Mouse (Mus musculus) thymus, postnatal 36 days (tissue): ENCODE results near the gene Blm.
"Not testable (repeated sequence)": the region's sequence is repeated elsewhere in the genome, so short reads cannot be mapped to it uniquely, and the experiment has no call there.

Experiments
- DNase-seq, 2 experiments: peaks; one replicate each; pipeline ENCODE4 v3.0.0; 2022; ENCODE audit warnings: mixed read lengths in 2 of 2

The Blm gene

DNA sequence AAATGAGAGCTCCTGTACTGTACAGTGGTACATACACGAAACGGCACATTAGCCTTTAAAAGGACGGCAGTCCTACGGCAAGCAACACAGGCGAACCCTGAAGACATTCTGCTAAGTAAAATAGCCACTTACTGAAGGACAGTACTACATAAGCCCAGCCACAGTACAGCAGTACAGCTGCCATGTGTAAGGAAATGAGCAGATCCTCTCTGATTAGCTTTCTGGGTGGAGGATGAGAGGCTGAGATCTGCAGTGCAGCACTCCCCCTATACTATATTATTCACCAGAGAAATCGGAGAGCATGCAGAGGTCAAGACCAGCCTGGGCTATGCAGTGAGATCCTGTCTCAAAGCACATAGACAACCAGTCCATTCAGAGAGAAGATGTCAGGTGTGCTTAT is 3.8 kb downstream of the Blm start:
- DNase-seq = no peak

DNA sequence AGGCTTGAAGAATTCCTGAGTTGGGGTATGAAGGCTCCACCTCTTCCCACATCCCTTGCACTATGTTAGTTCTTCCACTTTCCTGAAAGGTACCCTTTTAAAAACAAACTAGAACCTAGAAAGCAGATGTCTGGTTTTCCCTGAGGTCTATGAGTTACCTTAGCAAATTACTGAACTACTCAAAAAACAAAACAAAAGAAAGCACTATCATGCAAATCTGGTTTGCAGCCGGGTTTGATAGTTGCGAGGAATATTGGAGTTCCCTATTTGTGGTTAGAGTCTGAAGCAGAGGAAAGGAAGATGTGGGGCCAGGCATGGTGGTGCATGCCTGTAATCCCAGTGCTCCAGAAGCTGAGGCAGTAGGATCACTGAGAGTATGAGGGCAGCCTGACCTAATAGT is 4.3 kb downstream of the Blm start:
- no peak for DNase-seq

DNA sequence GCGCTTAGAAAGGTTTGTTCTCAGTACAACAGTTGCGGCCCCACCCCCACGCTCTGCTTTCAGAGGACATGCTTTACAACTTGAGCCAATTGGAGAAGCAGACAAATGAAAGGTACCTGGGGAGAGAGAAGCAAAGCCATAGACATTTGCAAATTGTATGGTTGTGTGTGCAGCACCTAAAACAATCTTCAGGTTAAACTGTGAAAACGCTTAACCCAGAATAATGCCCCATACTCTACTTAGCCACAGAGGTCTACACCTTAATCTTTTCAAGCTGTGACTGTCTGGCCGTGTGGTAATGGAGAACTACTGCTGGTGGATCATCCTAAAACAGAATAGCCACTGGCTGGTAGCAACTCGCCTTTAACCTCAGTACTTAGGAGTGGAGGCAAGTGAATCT is 8.2 kb downstream of the Blm start:
- DNase-seq = no peak

DNA sequence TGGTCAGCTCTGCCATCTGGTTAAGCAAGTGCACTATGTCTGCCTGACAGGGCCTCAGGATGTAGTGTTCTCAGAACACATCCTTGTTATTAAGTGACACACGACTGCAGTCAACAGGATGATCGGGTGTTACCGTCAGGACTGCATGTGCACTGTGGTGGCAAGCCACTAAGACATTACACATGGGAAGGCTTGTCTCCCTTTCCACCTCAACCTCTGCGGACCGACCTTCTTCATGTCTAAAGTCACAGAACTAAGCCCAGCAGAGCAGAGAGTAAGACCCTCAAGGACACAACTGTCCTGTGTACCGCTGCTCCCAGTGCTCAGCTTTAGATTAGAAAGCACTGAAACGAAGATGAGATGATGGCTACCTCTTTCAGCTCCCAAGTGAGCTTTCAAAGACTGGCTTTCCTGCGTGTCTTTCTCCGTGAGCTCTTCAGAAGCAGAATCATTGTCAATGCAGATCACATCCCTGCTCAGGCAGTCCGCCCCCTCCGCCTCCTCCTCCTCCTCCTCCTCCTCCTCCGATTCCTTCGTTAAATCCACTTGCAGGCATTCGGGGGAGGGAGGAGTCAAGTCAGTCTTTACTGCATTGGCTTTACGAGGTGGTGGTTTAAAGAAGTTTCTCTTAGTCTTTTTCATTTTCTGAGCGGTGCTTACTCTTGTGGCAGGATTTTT is 22.4 kb downstream of the Blm start:
- DNase-seq = no peak

DNA sequence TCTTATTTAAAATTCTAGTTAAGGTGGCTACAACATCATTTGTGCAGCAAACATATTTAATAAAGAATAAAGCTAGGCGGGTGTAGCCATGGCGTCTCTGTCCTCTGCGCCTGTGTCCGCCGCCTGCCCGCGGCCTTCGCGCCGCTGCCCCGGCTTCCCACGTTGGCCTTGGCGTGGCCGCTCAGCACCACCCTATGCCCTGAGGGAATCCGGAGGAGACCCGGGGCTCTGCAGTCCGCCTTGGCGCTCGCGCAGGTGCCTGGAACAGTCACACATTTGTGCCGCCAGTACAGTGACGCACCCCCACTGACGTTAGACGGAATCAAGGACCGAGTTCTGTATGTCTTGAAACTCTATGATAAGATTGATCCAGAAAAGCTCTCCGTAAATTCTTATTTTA is 27.2 kb downstream of the Blm start:
- DNase-seq = not testable (repeated sequence)

DNA sequence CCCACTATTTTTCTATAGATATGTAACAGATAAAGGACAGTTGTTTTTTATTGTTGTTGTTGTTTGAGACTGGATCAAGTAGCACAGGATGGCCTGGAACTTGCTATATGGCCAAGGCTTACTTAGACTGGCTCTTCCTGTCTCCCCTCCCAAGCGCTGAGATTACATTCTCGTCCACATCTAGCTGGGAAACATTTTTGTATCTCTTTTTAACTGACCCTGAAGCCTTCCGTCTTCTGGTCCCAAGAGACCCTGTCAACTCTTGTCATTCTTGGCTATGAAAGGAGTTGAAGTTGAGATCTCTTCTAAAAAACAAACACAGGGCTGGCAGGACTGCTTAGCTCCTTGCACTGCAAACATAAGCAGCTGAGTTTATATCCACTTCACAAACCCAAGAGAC is 28.9 kb downstream of the Blm start:
- DNase-seq = no peak

DNA sequence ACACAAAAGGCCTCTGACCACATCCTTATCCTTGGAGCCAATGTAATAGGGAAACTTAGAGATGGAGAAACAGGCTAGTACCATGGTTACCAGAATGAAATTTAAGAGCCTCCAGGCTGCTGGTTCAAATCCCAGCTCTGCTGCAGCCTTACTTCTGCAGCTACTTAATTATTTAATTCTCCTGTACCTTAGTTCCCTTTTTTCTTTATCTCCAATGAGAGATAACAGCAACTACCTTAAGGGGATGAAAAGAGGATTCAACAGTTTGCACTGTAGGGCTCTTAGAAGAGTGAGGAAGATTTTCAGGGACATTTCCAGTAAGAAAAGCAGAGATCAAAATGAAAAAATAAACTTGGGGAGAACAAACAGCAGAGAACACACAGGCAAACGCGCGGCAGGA is 30.0 kb downstream of the Blm start:
- DNase-seq = no peak

DNA sequence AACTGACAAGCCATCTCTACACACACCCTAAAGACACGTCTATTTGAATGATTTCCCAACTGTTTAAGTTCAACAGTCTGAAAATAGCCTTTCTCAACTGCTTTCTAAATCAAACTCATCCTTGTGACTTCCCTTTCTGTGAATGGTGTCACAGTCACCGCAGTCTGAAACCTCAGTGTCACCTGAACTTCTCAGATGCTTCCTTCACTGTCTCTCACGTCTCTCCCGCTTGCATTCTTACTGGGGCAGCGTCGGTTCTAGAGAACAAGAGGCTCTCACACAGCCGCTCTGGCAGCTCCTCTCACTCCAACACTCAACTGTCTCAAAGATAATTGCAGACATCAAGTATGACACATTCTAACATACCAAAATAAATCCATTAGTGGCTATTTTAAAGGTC is 33.9 kb downstream of the Blm start:
- no peak for DNase-seq

DNA sequence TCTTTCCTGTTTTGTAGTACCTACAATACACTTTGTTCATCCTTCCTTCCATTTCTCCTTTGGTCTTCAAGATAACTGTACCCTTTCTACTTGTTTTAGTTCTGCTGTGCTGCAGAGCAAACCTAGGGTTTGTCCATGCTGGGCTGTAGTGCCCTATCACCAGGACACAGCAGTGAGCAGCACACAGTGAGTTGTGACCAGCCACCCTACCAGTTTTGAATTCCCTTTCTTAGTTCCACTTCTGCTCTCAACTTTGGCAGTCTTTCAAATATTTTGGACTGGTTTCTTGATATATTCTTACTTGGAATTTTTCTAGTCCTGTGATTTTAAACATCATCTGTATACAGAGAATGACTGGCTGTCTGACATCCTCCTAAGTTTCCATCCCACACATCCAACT is 34.8 kb downstream of the Blm start:
- DNase-seq = no peak

DNA sequence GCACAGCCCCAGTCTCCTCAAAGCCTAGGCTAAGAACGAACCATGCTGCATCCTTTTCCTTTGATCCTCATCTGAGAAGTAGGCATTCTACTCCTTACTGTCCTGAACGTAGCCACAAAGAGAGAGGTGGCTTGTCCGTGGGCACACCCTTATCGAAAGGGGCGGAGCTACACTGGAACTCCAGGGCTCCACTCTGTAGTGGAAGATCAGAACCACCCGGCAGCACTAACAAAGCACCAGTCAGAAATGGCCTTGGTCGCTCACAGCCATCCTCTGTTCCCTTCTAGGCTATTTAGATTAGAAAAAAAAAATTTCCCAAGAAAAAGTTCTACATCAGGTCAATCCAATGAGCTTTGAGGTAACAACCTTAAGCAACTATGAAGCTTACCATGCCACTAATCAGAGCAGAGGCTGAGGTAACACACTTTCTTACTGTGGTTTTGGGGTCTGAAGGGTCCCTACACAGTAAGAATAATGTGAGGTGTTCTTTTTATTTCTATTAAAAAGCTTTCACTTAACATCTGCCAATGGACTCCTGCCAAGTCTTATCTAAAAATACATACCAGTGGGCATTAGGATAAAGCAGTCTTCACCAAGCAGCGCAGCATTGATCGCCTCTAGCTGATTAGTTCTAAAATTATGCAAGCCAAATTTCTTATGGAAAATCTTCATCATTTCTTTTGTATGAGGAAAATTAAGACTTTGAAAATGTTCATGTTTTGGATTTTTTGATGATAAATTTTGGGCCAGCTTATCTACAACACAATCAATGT is 35.5 kb downstream of the Blm start:
- no peak for DNase-seq

DNA sequence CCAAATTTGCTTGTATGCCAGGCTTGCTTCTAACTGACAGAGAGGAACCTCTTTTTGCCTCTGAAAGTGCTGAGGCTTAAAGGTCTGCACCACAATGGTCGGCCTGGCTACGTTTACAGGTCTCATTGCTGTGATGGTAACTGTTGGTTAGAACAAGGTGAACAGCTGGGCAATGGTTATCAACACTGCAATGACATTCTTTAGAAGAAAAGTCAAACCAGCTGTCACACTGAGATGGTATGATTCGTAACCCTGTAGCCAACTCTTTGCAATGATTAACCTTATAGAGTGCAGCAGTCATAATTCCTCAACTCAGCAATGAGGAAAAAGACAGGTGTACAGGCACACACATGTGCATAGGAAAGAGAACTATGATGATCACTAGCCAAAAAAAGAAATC is 38.3 kb downstream of the Blm start:
- no peak for DNase-seq

DNA sequence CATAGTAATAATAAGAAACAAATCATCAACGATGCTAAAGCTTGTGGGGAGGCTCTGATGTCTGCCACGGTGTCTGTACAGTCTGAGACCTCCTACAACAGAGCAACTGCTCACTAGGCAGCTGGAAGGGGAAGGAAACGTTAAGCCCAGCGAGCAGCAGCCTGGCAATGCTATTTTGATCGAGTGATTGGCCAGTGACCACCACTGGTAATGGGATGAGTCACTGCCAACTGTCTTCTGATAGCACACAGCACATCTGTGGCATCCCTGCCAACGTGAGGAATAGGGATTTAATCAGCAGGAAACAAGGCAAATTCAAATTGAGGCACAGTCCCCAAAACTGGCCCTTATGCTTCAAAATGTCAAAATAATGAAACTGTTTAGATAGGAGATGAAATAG is 39.7 kb downstream of the Blm start:
- no peak for DNase-seq

DNA sequence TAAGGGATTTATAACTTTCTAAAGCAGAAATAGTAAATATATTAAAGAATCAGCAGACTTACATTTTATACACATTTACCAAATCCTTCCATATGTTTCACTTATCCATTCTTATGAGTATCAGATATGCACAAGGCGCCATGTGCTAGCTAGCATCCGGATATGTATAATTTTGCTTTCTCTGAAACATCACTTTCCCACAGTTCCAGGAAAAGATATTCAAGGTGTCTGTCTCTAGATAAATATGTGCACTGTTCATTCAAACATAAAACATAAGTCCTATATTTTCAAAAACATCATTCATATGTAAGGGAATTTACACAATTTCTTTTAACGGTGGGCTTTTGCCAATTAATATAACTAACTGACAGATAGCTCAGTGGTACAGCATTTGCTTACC is 42.9 kb downstream of the Blm start:
- DNase-seq = no peak

DNA sequence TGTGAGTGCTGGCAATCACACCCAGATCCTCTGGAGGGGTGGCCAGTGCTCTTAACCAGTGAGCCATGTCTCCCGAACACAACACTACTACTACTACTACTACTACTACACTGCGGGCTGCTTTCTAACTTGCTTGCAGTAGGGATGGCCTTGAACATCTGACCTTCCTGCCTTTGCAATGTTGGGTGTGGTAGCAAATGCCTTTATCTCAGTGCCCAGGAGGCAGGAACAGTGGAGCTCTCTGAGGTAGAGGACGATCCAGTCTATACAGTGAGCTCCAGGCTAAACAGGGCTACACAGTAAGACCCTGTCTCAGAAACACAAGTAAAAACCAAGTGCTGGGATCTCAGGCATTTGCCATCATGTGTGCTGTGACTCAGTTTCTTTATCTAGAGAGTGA is 43.8 kb downstream of the Blm start:
- no peak for DNase-seq

DNA sequence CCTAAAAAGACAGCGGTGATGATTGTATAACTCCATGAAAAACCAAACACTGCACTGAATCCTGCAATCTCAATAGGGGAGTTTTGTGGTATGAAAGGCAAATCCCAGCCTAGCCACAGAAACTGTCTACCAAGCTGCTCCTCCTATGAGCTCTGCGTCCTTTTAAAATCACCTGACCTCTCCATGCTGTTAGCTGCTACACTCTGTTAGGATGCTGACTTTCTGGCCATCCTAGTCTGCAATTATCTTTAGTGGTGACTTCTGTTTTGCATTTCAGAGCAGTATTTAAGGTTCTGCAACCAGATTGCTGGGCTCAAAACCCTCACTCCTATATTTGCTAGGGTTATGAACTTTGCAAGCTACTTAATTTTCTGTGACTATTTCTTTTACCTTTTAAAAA is 44.6 kb downstream of the Blm start:
- DNase-seq = no peak

DNA sequence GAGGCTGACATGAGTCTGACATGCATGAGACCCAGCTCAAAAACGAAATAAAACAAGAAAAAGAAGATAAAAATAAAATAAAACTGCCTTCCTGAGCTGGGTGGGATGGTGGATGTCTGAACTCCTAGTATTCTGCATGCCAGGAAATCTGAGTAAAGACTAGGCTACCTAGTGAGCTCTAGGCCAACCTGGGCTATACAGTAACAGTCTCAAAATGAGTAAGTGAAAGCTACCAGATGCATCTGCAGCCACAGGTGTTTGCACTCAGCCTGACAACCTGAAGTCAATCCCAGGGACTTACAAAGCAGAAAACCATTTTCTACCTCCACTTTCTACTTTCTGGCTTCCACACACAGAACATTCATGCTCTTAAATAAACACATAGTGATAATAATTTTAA is 45.5 kb downstream of the Blm start:
- DNase-seq = no peak

DNA sequence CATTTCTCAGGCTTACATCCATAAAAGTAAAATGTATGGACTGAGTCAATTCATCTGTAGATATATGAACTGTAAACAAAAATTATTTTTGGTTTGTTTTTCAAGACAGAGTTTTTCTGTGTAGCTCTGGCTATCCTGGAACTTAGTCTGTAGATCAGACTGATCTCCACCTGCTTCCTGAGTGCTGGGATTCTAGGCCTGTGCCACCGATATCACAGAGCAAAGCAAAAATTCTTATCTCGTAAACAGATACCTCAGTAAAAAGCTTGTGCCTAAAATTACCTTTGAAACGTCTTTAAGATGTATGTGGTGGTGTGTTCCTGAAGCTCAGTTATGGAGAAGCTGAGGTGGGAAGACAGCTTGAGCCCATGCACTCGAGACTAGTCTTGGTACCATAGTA is 47.7 kb downstream of the Blm start:
- no peak for DNase-seq

DNA sequence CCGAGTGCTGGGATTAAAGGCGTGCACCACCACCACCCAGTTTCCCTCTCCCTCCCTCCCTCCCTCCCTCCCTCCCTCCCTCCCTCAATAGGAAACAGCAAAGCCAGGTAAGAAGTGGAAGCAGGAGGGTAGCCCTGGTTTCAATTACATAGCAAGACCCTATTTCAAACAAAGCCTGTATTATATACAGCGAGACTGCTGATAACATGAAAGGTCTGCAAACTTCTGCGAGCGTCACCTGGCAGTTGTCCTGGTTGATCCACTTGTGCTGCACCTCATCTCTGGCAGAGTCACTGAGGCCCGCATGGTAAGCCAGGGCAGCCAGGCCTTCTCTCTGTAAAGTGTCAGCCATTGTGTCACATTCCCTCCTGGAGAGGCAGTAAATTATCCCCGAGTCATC is 54.8 kb downstream of the Blm start:
- no peak for DNase-seq

DNA sequence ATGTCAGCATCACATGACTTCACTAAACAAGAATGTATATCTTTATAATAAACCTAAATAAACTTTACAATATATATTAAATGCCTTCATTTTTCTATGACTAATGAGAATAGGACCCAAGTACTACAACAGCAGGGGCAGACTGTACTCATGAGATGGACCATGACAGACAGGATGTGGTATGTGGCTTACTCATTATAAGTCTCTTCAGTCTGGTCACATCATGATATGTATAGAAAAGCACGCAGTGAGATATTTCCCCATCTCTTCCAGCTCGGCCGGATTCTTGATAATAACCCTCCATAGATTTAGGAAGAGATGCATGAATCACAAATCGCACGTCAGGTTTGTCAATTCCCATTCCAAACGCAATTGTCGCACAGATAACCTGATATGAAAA is 61.1 kb downstream of the Blm start:
- DNase-seq = no peak

DNA sequence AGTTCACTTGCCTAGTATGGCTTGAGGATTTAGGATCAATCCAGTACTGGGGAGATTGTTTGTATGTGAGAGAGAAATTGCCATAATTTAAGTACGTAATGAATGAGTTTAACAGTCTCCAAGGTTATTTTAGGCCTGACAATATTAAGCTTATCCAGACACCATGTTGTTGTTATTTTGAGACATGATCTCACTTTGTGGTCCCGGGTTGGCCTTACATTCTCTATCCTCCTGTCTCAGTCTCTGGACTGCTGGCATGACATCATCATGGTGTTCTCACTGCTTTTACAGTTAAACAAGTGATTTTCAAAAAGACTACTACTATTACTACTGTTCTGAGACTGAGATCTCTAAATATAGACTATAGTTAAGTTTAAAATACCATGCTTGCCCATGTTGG is 66.1 kb downstream of the Blm start:
- no peak for DNase-seq

DNA sequence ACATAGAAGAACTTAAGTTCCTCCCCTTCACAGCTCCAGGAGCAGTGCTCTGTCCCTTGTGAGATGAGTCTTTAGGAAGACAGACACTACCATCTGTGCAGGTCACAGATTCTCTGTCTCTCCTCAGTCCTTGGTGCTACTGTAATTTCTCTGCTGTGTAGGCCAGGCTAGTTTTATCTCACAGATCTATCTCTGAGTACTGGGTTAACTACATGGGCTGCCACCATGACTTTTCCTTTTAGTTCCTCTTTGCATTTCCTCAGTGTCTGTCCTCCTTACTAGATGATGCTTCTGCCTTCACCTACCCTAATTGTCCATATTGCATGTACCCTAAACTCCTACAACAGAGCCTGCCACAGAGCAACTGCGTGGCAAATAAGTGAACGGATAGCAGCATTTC is 67.6 kb downstream of the Blm start:
- DNase-seq = no peak

DNA sequence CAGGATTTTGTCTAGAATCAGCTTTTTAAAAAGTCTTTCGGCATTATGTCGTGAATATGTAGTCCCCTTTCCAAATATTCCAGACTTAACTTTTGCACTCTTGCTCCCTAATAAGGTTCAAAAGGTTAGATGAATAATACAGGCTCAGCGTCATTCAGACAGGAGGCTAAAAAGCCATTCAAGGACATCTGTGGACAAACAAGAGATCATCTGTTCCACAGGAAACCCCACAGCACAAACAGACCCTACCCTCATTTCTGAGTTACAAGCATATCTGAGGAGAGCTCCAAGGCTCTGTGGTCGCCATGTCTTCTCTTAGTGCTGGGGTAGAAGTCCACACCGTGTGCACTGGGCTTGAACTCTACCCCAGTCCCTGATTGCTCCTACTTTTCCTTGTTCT is 70.1 kb downstream of the Blm start:
- no peak for DNase-seq

DNA sequence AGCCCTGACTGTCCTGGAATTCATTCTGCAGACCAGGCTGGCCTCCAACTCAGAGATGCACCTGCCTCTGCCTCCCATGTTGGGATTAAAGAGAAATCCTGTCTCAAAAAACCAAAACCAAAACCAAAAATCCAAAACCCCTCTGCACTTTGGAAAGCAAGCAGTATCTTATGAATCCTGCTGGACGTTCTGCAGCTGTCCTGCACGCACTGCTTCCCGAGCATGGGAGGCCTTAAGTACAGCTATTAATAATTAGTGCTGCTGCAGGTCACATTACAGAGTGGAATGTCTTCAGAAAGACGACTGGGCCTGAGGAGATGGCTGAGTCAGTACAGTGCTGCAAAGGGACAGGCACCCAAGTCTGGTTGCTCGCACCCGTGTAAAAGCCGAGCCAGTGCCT is 73.0 kb downstream of the Blm start:
- DNase-seq = no peak

DNA sequence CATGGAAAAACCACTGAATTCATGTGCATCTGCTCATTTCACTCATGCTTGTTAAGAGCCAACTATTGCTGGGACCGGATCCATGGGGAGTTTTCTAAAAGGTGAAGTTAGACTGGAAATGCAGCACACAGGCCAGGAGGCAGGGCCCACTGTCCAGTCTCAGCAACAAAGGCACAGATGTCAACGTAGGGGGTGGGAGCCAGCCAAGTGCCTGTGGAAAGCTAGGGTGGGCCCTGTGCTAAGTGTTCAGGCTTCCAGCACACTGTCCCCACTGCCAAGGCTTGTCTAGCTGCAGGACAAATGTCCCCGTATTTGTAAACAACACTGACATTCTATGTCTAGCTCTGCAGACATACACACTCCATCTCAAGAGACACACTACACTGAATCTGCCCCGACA is 74.0 kb downstream of the Blm start:
- DNase-seq = no peak

DNA sequence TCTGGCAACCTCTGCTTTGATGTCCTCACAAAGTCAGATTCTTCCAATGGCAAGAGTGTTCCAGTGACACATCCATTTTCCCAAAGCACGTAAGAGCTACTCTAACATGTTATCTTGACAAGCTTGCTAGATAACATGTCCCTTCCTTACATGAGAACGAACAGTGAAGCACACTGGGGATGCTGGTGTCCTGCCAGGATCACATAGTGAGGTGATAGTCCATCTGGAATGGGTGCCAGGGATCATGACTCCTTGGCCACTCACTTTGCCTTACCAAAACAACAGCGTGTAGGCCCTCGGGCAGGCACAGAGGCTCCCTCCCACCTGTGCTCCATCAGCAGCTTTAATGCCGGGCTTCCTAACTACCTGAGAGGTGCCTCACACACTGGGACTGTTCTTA is 74.7 kb downstream of the Blm start:
- DNase-seq = no peak
